Mouse (Mus musculus) neural tube, embryonic 10.5 days (tissue): ENCODE data around the gene Il11.
"Not testable (repeated sequence)": the region's sequence is repeated elsewhere in the genome, so short reads cannot be mapped to it uniquely, and the experiment has no call there.

Source experiments
- DNase-seq: peaks from one replicate; pipeline ENCODE4 v3.0.0-alpha.2; 2017; ENCODE audit warnings: low spot score; ENCODE audit errors: extremely low spot score

Gene Il11

GRCm38 (mm10) chr7:4782759-4783158 is at the start of gene Il11, which contains the start of gene Tmem190:
Il11 (minus strand) TSS chr7:4782859.
Tmem190 (plus strand) TSS chr7:4782937.
- no peak for DNase-seq

GRCm38 (mm10) chr7:4830476-4830875 is 47.8 kb upstream of the Il11 start:
- peak; percentile 37 for DNase-seq

- no peak for DNase-seq
Measured at GRCm38 (mm10) chr7:4825365-4825764, 42.7 kb upstream of the Il11 start.

GRCm38 (mm10) chr7:4822162-4822907 is 39.7 kb upstream of the Il11 start:
- DNase-seq = no peak

GRCm38 (mm10) chr7:4821690-4822089 is 39.0 kb upstream of the Il11 start:
- DNase-seq = no peak

GRCm38 (mm10) chr7:4820925-4821324 is 38.3 kb upstream of the Il11 start:
- DNase-seq = not testable (repeated sequence)

- DNase-seq = no peak
Measured at GRCm38 (mm10) chr7:4816559-4816958, 33.9 kb upstream of the Il11 start.

- DNase-seq = no peak
Measured at GRCm38 (mm10) chr7:4813105-4813791, 30.6 kb upstream of the Il11 start.

GRCm38 (mm10) chr7:4812303-4813104 is 29.8 kb upstream of the Il11 start, which contains the start of gene Ube2s:
Ube2s (minus strand) TSS chr7:4812590.
- DNase-seq = peak; percentile 98

- peak; percentile 56 for DNase-seq
Measured at GRCm38 (mm10) chr7:4811842-4812302, 29.2 kb upstream of the Il11 start.

GRCm38 (mm10) chr7:4811131-4811530 is 28.5 kb upstream of the Il11 start:
- DNase-seq = not testable (repeated sequence)

GRCm38 (mm10) chr7:4806716-4807115 is 24.1 kb upstream of the Il11 start:
- DNase-seq = no peak

GRCm38 (mm10) chr7:4802247-4802646 is 19.6 kb upstream of the Il11 start:
- DNase-seq = no peak

- no peak for DNase-seq
Measured at GRCm38 (mm10) chr7:4795767-4796433, 13.2 kb upstream of the Il11 start.

GRCm38 (mm10) chr7:4794631-4795168 is 12.0 kb upstream of the Il11 start:
- no peak for DNase-seq

- no peak for DNase-seq
Measured at GRCm38 (mm10) chr7:4793674-4794073, 11.0 kb upstream of the Il11 start.

GRCm38 (mm10) chr7:4793248-4793647 is 10.6 kb upstream of the Il11 start:
- DNase-seq = not testable (repeated sequence)

- peak; percentile 95 for DNase-seq
Measured at GRCm38 (mm10) chr7:4792278-4793212, 9.9 kb upstream of the Il11 start, which contains the start of gene Rpl28. Rpl28 (plus strand) TSS chr7:4792874.

GRCm38 (mm10) chr7:4789436-4789935 is 6.8 kb upstream of the Il11 start, which contains the start of gene Tmem238:
Tmem238 (minus strand) TSS chr7:4789656.
- no peak for DNase-seq
